Mouse (Mus musculus) stomach, embryonic 14.5 days (tissue): ENCODE measurements around the gene Lin28b. TPM values are rescaled to one million over a fixed set of nuclear protein-coding genes. Genes with fewer than 3 reads are reported as not detected.

Source experiments
- ATAC-seq: fragments of 200-750 bp; cut with Nextera tagmentation; 2 replicates; pipeline ENCODE4 v1.8.0; 2017; ENCODE audit warnings: low read depth, moderate TSS enrichment; ENCODE audit not compliant: insufficient number of reproducible peaks, insufficient read depth, low FRiP score
- H3K27ac ChIP-seq: fragments of 300-500 bp; sonication (generic); 2 replicates; pipeline ENCODE4 v1.5.1; 2014; ENCODE audit warnings: mild to moderate bottlenecking, low read length, moderate library complexity, mixed read lengths
- H3K27me3 ChIP-seq: fragments of 300-500 bp; sonication (generic); 2 replicates; pipeline ENCODE4 v1.6.1; 2014; ENCODE audit warnings: low read length, control low read depth, mixed read lengths; ENCODE audit not compliant: control insufficient read depth, insufficient read depth
- H3K36me3 ChIP-seq: fragments of 300-500 bp; sonication (generic); 2 replicates; pipeline ENCODE4 v1.6.1; 2014; ENCODE audit warnings: mild to moderate bottlenecking, control low read depth, low read length, moderate library complexity, mixed read lengths; ENCODE audit not compliant: control insufficient read depth, insufficient read depth
- H3K4me1 ChIP-seq: fragments of 300-500 bp; sonication (generic); 2 replicates; pipeline ENCODE4 v1.6.1; 2014; ENCODE audit warnings: low read length, control low read depth, mixed read lengths; ENCODE audit not compliant: control insufficient read depth, insufficient read depth
- H3K4me2 ChIP-seq: fragments of 300-500 bp; sonication (generic); replicated peaks from 2 replicates; pipeline ENCODE4 v1.6.1; 2014; ENCODE audit warnings: low read depth, low read length, control low read depth
- H3K4me3 ChIP-seq: fragments of 300-500 bp; sonication (generic); 2 replicates; pipeline ENCODE4 v1.5.1; 2014; ENCODE audit warnings: low read depth, low read length, control low read depth
- H3K9ac ChIP-seq: fragments of 300-500 bp; sonication (generic); replicated peaks from 2 replicates; pipeline ENCODE4 v1.6.1; 2014; ENCODE audit warnings: low read depth, mild to moderate bottlenecking, control low read depth, low read length, moderate library complexity, mixed read lengths
- H3K9me3 ChIP-seq: fragments of 300-500 bp; sonication (generic); 2 replicates; pipeline ENCODE4 v1.6.1; 2016; ENCODE audit warnings: low read depth, low read length, control low read depth; ENCODE audit not compliant: control insufficient read depth
- WGBS: fragments of 180-500 bp; shearing (Covaris S2); extraction: QIAGEN DNeasy Blood & Tissue Kit; methylation state at CpG from one replicate; pipeline ENCODE4 v1.1.7; 2014; 5-methylcytosine and 5-hydroxymethylcytosine counted together
- polyA plus RNA-seq: library from polyadenylated mRNA; unstranded; fragments of >200 nt; fragmentation: Nextera tagmentation; extraction: Ambion mirVana; gene quantifications from 2 replicates; pipeline ENCODE4 v1.2.1, GENCODE M21; 2014

Lin28b gene
- polyA plus RNA-seq, 1 experiment from 2014 or later, result 1.6 TPM

- Histone ChIP-seq H3K4me2 (no peak overlapping the region), H3K27ac (no peak overlapping the region), H3K36me3 (no peaks in the 10 kb centered on the region), H3K27me3 (peaks cover 13% of the 10 kb centered on the region), H3K9ac (no peak overlapping the region), H3K9me3 (no peaks in the 10 kb centered on the region), H3K4me3 (no peak overlapping the region), H3K4me1 (no peaks in the 10 kb centered on the region)
- ATAC-seq, result no peak
- 8% methylated on average over 5 of the region's 5 CpGs for WGBS
These were observed 13.1 kb downstream of the Lin28b start for GRCm38 (mm10) chr10:45473143-45473484.

DNA sequence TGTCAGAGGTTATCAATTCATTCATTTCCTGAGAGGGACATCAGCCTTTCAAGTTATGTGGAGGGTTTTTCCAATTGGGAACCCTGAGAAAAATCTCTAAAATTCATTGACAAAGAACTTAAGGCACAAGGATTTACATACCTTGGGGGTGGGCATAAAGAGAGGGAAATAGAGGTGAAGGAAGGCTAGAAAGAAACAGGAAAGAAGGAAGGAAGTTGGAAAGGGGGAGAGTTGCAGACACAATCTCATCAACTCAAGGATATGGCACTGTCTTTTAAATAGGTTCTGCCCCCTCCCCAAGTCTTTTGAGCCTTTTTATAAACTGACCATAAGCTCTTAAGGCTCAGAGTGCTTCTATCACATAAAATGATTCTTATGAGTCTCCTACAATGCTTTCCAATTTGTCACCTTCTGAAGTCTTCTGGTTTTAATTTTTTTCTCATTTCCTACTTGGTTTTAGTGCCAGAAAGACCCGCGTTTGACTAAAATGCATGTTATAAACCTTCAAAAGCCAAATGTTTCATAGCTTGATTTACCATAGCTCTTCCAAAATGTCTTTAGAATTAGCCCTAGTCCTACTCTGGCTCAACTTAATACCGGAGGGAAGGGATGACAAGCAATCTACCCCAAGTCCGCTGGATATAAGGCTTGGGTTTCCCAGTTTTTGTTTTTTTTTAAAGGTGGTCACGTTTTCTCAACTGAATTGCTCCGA, 13.6 kb downstream of the Lin28b start:
- no peaks in the 10 kb centered on the region for H3K4me1 ChIP-seq
- H3K9ac ChIP-seq, result no peak overlapping the region
- H3K27ac ChIP-seq, result no peak overlapping the region
- no peaks in the 10 kb centered on the region for H3K9me3 ChIP-seq
- no peak overlapping the region for H3K4me3 ChIP-seq
- WGBS, result 16% methylated on average over 6 of the region's 6 CpGs
- H3K36me3 ChIP-seq, result no peaks in the 10 kb centered on the region
- H3K27me3 ChIP-seq, result peaks cover 13% of the 10 kb centered on the region
- no peak for ATAC-seq
- H3K4me2 ChIP-seq, result no peak overlapping the region

DNA sequence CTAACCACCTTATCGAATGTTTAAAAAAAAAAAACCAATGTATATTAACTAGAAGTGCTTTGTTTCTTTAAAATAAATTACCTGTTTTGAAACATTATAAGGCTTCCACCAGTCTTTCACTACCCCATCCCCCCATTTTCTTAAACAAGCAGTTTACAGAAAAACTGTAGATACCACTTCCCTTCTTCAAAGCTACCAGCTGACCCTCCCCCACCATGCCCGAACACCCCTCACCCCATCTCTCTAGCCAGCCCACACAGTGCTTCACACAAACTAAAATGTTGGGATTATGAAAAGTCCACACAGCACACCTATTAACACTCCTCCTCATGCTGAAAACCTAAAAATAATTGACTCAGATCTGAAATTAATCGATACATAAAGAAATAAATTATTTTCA, 14.9 kb downstream of the Lin28b start:
- Histone ChIP-seq H3K4me1 (no peaks in the 10 kb centered on the region), H3K4me3 (no peak overlapping the region), H3K36me3 (no peaks in the 10 kb centered on the region), H3K9me3 (no peaks in the 10 kb centered on the region), H3K4me2 (no peak overlapping the region), H3K27me3 (peaks cover 13% of the 10 kb centered on the region), H3K9ac (no peak overlapping the region), H3K27ac (no peak overlapping the region)
- ATAC-seq, result no peak
- WGBS, result 21% methylated on average over 3 of the region's 3 CpGs

- Histone ChIP-seq H3K27ac (no peak overlapping the region), H3K27me3 (peaks cover 13% of the 10 kb centered on the region), H3K4me3 (peak overlapping the region; percentile 31), H3K4me2 (peak overlapping the region; percentile 41), H3K36me3 (no peaks in the 10 kb centered on the region), H3K4me1 (no peaks in the 10 kb centered on the region), H3K9me3 (no peaks in the 10 kb centered on the region), H3K9ac (no peak overlapping the region)
- 1% methylated on average over 13 of the region's 13 CpGs for WGBS
- ATAC-seq, result no peak
These were observed 16.0 kb downstream of the Lin28b start for GRCm38 (mm10) chr10:45470079-45470739.

- Histone ChIP-seq H3K4me3 (peak overlapping the region; percentile 31), H3K4me2 (peak overlapping the region; percentile 41), H3K36me3 (no peaks in the 10 kb centered on the region), H3K9ac (no peak overlapping the region), H3K9me3 (no peaks in the 10 kb centered on the region), H3K27ac (no peak overlapping the region), H3K4me1 (no peaks in the 10 kb centered on the region), H3K27me3 (peaks cover 11% of the 10 kb centered on the region)
- peak; percentile 69; the same call in 1 of the 2 replicates for ATAC-seq
- WGBS, result 2% methylated on average over 21 of the region's 21 CpGs
These were observed 16.9 kb downstream of the Lin28b start for GRCm38 (mm10) chr10:45469027-45469996.

GRCm38 (mm10) chr10:45468180-45468915, 17.8 kb downstream of the Lin28b start:
- Histone ChIP-seq H3K27me3 (peaks cover 11% of the 10 kb centered on the region), H3K4me1 (no peaks in the 10 kb centered on the region), H3K4me2 (peak overlapping the region; percentile 41), H3K36me3 (no peaks in the 10 kb centered on the region), H3K9ac (no peak overlapping the region), H3K27ac (no peak overlapping the region), H3K9me3 (no peaks in the 10 kb centered on the region), H3K4me3 (peak overlapping the region; percentile 31; the same call in 1 of the 2 replicates)
- WGBS, result 25% methylated on average over 4 of the region's 4 CpGs
- no peak for ATAC-seq

DNA sequence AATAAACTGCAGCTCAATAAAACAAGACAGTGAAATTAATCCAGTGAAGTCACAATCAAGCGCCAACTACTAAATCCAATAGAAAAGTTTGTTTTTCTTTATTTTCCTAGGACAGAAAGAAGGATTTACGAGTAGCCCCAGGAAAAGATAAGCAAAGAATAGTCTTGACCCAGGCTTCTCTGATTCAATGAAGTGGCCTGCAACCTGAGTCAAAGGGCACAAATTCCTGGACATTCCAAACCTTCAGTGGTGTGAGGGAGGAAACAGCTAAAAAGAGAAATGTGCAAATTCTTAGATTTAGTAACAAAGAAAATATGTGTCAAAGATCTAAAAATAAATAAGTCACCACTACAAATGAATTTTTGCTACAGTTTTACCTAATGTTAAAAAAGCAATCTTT, 27.6 kb downstream of the Lin28b start:
- WGBS, result 42% methylated on average over 2 of the region's 2 CpGs
- H3K27me3 ChIP-seq, result no peaks in the 10 kb centered on the region

DNA sequence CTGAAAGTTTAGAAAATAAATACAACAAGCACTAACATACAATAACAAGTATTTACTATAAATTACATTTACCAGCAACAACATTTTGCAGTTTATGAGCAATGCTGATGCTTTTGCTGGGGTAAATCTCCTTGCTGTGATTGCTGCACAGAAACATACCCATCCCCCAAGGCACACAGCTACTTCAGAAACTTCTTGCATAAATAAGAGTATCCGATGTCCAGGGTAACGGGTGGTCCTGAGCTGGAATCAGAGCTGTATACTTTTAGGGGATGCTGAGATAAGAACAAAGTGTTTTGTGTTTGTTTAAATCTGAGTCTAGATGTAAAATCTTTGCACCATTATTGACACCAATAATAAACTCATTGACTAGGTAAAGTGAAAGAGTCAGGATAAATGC, 28.1 kb downstream of the Lin28b start:
- Histone ChIP-seq H3K27ac (no peak overlapping the region), H3K9ac (no peak overlapping the region), H3K4me3 (no peak overlapping the region), H3K36me3 (no peaks in the 10 kb centered on the region), H3K27me3 (no peaks in the 10 kb centered on the region), H3K4me1 (no peaks in the 10 kb centered on the region), H3K4me2 (no peak overlapping the region), H3K9me3 (no peaks in the 10 kb centered on the region)
- 25% methylated on average over 2 of the region's 2 CpGs for WGBS
- no peak for ATAC-seq

More for the DNA sequence above, 27.6 kb downstream of the Lin28b start:
- no peak overlapping the region for H3K9ac ChIP-seq
- ATAC-seq, result no peak
- no peaks in the 10 kb centered on the region for H3K36me3 ChIP-seq
- no peaks in the 10 kb centered on the region for H3K9me3 ChIP-seq
- H3K4me1 ChIP-seq, result no peaks in the 10 kb centered on the region
- no peak overlapping the region for H3K27ac ChIP-seq
- H3K4me3 ChIP-seq, result no peak overlapping the region
- H3K4me2 ChIP-seq, result no peak overlapping the region
